In genomic region chr11:115282723-115283485, GRCm38 (mm10) we compare ENCODE assay signal across 16 mouse cellular contexts. TPM values are rescaled to one million over a fixed set of nuclear protein-coding genes. Genes with fewer than 3 reads are reported as not detected.
DNase-seq lines count a peak whose midpoint lies in the region; ATAC-seq lines count a peak whose summit lies in the region.
"Had no signal": no experiment of that assay in that cellular context is flagged by ENCODE, and none has a peak within 500 bp of the region (broad histone marks: within the 10 kb centered on the region; RNA-seq: fewer than 3 reads in every experiment).

No protein-coding gene starts in this region.

- H3K4me3 ChIP-seq in heart, embryonic 13.5 days: no peak overlapping the region
- H3K4me3 ChIP-seq: heart, adult 2 months; midbrain, embryonic 10.5 days; neural tube, embryonic 12.5 days had no signal

- H3K4me1 ChIP-seq in heart, embryonic 13.5 days: peaks cover 17% of the 10 kb centered on the region

- intact Hi-C loops in heart, postnatal 36 days (cut with DNase I): no loop called here

- no peak overlapping the region for H3K9ac ChIP-seq in heart, embryonic 13.5 days
- H3K9ac ChIP-seq: neural tube, embryonic 12.5 days had no signal

- 0 out of 2 replicates have a peak overlapping the region, but pooled peaks have one; percentile 12 for H3K27ac ChIP-seq in heart, embryonic 13.5 days (replicated peaks)
- H3K27ac ChIP-seq: midbrain, embryonic 10.5 days; neural tube, embryonic 12.5 days had no signal

- H3K36me3 ChIP-seq in heart, embryonic 13.5 days: no peaks in the 10 kb centered on the region
- H3K36me3 ChIP-seq: midbrain, embryonic 10.5 days; neural tube, embryonic 12.5 days had no signal

- WGBS in heart, embryonic 13.5 days: 76% methylated on average over 8 of the region's 8 CpGs

- H3K27me3 ChIP-seq in heart, embryonic 13.5 days (replicated peaks): no peaks in the 10 kb centered on the region; the same call in 1 of the 2 replicates
- H3K27me3 ChIP-seq: neural tube, embryonic 12.5 days had no signal

- no peak for ATAC-seq in heart, embryonic 13.5 days (ENCODE audit: extremely low read depth, insufficient number of reproducible peaks, low FRiP score, low TSS enrichment)

- no peaks in the 10 kb centered on the region for H3K9me3 ChIP-seq in heart, embryonic 13.5 days
- H3K9me3 ChIP-seq: midbrain, embryonic 10.5 days; neural tube, embryonic 12.5 days had no signal

- DNase-seq in adrenal gland, adult (ENCODE audit: inconsistent age in 2 of 2, low spot score in 1 of 2): peak; percentile 81 to 84
- DNase-seq in adrenal gland, postnatal 10 days: no peak
- DNase-seq in heart, postnatal 36 days: no peak
- peak; percentile 66 for DNase-seq in layer of hippocampus, adult 9-11 months
- no peak for DNase-seq in layer of hippocampus, adult 9-10 months (ENCODE audit: low spot score)
- DNase-seq in layer of hippocampus, postnatal 14 days (ENCODE audit: low spot score in 2 of 2): peak; percentile 28 to 65
- no peak for DNase-seq in thymus, postnatal 0 days (ENCODE audit: low spot score)
- DNase-seq: kidney, adult 8-10 months; right cerebral cortex, postnatal 4 days had no signal

- no peak overlapping the region for H3K4me2 ChIP-seq in heart, embryonic 13.5 days
- H3K4me2 ChIP-seq: neural tube, embryonic 12.5 days had no signal

RNA-seq across cellular contexts. Expression of gene Fdxr, which starts 6.1 kb away (rescaled TPM):
- total RNA-seq in adrenal gland, postnatal 10 days (2021): 100 to 1,000 TPM; 368 to 383 TPM
- polyA plus RNA-seq in heart, embryonic 13.5 days (2015; fragmentation: Nextera tagmentation; extraction: Ambion mirVana): 9.5 and 11.7 TPM in 2 replicates
- total RNA-seq in heart, postnatal 36 days (2021): 1 to 10 TPM; 9.5 to 9.7 TPM
- total RNA-seq in layer of hippocampus, postnatal 14 days (2021): 10 to 100 TPM; 19.4 to 21.3 TPM
- 22.0 and 22.4 TPM in 2 replicates for polyA plus RNA-seq in thymus, postnatal 0 days (2015; fragmentation: Nextera tagmentation; extraction: Ambion mirVana)

RNA-seq across cellular contexts. Expression of gene Fads6, which starts 14.6 kb away (rescaled TPM):
- 10 to 100 TPM; 12.7 to 16.1 TPM for total RNA-seq in adrenal gland, postnatal 10 days (2021)
- polyA plus RNA-seq in heart, embryonic 13.5 days (2015; fragmentation: Nextera tagmentation; extraction: Ambion mirVana): 0.71 and 0.74 TPM in 2 replicates
- total RNA-seq in heart, postnatal 36 days (2021): 1 to 10 TPM; 1.2 TPM
- total RNA-seq in layer of hippocampus, postnatal 14 days (2021): 10 to 100 TPM in 1 of 2 experiments, 1 to 10 TPM in 1; 10.0 to 10.2 TPM
- polyA plus RNA-seq in thymus, postnatal 0 days (2015; fragmentation: Nextera tagmentation; extraction: Ambion mirVana): 0.37 and 0.39 TPM in 2 replicates

RNA-seq across cellular contexts. Expression of gene Grin2c, which starts 15.9 kb away (rescaled TPM):
- total RNA-seq in adrenal gland, postnatal 10 days (2021): under 1 TPM; 0.61 to 0.75 TPM
- 0.04 TPM in 1 of 2 replicates, not detected in the other for polyA plus RNA-seq in heart, embryonic 13.5 days (2015; fragmentation: Nextera tagmentation; extraction: Ambion mirVana)
- total RNA-seq in heart, postnatal 36 days (2021): under 1 TPM; 0.11 to 0.25 TPM
- 10 to 100 TPM; 41.7 to 47.0 TPM for total RNA-seq in layer of hippocampus, postnatal 14 days (2021)
- 0.60 and 0.83 TPM in 2 replicates for polyA plus RNA-seq in thymus, postnatal 0 days (2015; fragmentation: Nextera tagmentation; extraction: Ambion mirVana)
- total RNA-seq: liver, adult 2 months had no signal
- polyA plus RNA-seq: stomach, embryonic 16.5 days had no signal

RNA-seq across cellular contexts. Expression of gene Otop2, which starts 24.1 kb away (rescaled TPM):
- not detected for total RNA-seq in adrenal gland, postnatal 10 days (2021)
- polyA plus RNA-seq in heart, embryonic 13.5 days (2015; fragmentation: Nextera tagmentation; extraction: Ambion mirVana): not detected in 2 replicates
- total RNA-seq in heart, postnatal 36 days (2021): not detected
- not detected for total RNA-seq in layer of hippocampus, postnatal 14 days (2021)
- not detected in 2 replicates for polyA plus RNA-seq in thymus, postnatal 0 days (2015; fragmentation: Nextera tagmentation; extraction: Ambion mirVana)
- total RNA-seq: heart, adult 2 months; liver, adult 2 months had no signal
- polyA plus RNA-seq: heart, adult 2 months; liver, adult 2 months; lung, embryonic 16.5 days; midbrain, embryonic 10.5 days; neural tube, embryonic 12.5 days had no signal

RNA-seq across cellular contexts. Expression of gene Ush1g, which starts 38.9 kb away (rescaled TPM):
- under 1 TPM; 0.39 to 1.00 TPM for total RNA-seq in adrenal gland, postnatal 10 days (2021)
- polyA plus RNA-seq in heart, embryonic 13.5 days (2015; fragmentation: Nextera tagmentation; extraction: Ambion mirVana): 0.09 and 0.13 TPM in 2 replicates
- under 1 TPM in 1 of 2 experiments, not detected in 1; 0.14 TPM for total RNA-seq in heart, postnatal 36 days (2021)
- under 1 TPM; 0.16 to 0.45 TPM for total RNA-seq in layer of hippocampus, postnatal 14 days (2021)
- polyA plus RNA-seq in thymus, postnatal 0 days (2015; fragmentation: Nextera tagmentation; extraction: Ambion mirVana): not detected in 2 replicates
- polyA plus RNA-seq: lung, embryonic 16.5 days; midbrain, embryonic 10.5 days had no signal

Comparison
In these comparisons a context has a peak if more than half of its experiments do, and no peak if none do; other contexts are left out.
1. DNase-seq: peak in adrenal gland, adult (2 of 2), layer of hippocampus, adult 9-11 months (single experiment) and layer of hippocampus, postnatal 14 days (2 of 2); none in adrenal gland, postnatal 10 days (single experiment), heart, postnatal 36 days (0 of 2), layer of hippocampus, adult 9-10 months (single experiment) and thymus, postnatal 0 days (single experiment).
2. RNA of gene Fdxr, which starts 6.1 kb away (total RNA-seq): 368 to 383 TPM in adrenal gland, postnatal 10 days; 19.4 to 21.3 TPM in layer of hippocampus, postnatal 14 days and 9.5 to 9.7 TPM in heart, postnatal 36 days; every median in the first group is over 10 times any median in the second.
3. RNA of gene Fads6, which starts 14.6 kb away (total RNA-seq): 12.7 to 16.1 TPM in adrenal gland, postnatal 10 days and 10.0 to 10.2 TPM in layer of hippocampus, postnatal 14 days; 1.2 TPM in heart, postnatal 36 days; every median in the first group is over 4 times any median in the second.
4. RNA of gene Grin2c, which starts 15.9 kb away (total RNA-seq): 41.7 to 47.0 TPM in layer of hippocampus, postnatal 14 days; 0.61 to 0.75 TPM in adrenal gland, postnatal 10 days and 0.11 to 0.25 TPM in heart, postnatal 36 days; every median in the first group is over 10 times any median in the second.